Mouse (Mus musculus) right cerebral cortex, postnatal 14 days (tissue): ENCODE measurements at regions not wholly inside any gene's neighbourhood (a gene's known extent, or its start where the extent isn't known, plus 50 kb on each side); places are given as distances from the start of the nearest gene placed in this dataset.

Experiments used
- DNase-seq: peaks from one replicate; pipeline ENCODE4 v3.0.0; 2022

DNA sequence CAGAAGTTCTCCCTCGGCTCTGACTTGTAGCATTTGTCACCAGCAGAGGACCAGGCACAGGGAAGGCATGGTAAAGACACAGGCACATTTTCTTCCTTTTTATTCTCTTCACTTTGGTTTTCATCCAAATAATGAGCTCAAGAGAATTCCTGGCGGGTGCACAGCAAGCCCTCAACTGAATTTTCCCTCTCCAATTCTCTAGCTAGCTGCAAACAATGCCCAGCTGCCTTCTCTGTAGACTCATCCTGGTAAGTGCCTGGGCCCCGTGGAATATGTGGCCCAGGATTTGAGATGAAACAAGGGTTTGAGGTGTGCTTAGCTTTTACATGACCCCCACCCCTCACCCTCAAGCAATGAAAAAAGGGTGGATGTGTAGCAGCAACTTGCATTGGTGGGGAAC lies 90.4 kb downstream of the Otol1 start:
- no peak for DNase-seq

DNA sequence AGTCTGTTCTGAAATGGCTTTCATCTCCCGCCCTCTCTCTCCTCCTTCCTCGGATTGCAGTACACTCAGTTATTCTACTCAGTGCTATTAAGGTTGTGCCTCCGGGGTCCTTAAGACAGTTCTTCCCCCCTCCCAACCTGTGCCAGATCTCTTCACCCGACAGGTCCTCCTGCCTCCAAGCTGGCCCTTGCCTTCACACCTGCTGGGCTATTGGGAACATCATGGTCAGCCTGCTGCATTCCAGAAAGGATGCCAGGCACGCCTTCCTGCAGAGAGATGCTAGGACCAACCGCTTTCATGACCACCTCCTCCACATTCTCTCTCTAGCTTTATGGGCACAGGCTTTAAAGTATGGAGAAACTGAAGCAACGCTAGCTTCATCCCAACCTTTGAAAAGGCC lies 94.7 kb downstream of the Otol1 start:
- DNase-seq, result no peak

DNA sequence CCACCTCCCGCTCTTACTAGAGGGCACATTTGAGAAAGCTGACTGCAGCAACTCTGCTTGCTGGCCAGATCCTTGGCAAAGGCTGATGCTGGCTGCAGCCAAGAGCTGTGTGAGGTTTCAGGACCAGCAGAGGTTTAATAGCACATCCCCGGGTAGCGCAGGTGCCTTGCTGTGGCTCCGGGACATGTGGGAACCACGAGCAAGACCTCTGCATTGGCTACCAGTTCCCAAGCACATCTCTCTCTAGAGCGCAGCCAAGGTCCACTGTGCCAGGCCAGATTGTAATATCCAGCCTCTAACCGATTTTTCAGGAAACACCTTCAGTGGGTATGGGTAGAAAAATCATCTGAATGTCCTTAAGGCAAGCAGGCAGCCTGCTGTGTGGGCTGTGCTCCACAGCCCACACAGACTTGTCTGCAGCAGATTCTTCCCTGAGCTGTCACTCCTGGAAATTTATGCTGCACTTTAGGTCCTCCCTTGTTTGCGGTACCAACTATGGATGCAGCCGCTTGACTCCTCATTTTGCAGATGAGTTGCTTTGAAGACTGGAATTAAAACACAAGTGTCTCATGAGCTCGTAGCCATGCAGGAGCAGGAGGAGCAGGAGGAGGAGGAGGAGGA lies 95.3 kb downstream of the Otol1 start:
- DNase-seq, result no peak

DNA sequence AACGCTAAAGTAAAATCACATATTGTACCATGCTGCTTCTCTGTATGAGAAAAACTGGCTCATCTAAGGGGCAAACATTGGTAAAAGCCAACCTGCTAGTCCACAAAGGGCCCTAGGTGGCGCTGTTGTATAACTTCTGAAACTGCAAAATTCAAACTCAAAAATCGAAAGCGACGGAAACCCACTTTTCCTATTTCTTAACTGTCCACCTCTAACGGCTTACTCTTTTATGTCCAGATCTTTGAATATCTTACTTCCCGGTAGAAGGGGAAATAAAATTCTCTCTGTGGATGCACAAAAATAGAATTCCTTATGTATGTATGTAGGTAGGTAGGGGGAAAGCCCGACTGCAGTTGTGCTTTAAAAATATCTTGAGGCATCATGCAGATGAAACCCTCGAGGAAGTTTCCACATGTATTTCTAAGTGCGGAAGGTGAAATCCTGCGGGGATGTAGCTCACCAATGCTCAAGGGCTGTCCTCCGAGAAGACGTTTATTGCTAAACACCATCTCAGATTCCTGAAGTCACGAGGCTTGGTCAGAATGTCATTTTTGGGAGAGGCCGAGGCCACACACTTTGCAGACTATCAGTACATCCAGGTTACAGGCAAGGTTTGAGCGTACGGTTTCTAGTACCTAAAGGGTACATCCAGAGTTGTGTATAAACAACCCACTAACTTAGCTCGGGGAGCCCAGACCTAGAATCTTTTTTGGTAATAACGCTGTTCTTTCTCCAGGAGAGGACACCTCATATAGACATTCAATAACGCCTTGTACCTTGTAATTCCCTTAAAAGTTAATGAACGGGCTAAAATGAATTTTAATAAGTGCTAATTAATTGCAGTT lies 96.8 kb downstream of the Otol1 start:
- peak; percentile 85 for DNase-seq

DNA sequence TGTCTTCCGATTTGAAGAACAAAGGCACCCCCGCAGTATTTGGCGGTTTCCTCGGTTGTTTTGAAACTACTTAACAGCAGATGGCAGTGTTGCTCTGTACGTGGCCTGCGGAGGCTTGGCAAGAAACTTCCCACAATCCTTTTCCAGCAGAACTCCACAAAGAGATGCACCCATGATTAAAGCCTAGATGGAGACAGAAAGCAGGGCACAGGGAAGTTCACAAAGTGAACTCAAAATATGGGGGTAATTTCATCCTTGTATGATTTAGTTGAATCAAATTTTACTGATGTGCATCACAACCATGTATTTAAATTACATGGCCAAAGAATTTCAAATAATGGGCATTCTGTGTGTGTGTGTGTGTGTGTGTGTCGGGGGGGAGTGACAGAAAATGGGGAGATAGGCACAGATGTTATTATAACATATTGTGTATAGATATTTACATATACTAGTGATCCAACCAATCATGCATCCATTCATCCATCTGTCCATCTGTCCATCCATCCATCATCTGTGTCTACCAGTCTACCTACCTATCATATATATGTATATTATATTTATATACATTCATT lies 97.5 kb downstream of the Otol1 start:
- peak; percentile 44 for DNase-seq

DNA sequence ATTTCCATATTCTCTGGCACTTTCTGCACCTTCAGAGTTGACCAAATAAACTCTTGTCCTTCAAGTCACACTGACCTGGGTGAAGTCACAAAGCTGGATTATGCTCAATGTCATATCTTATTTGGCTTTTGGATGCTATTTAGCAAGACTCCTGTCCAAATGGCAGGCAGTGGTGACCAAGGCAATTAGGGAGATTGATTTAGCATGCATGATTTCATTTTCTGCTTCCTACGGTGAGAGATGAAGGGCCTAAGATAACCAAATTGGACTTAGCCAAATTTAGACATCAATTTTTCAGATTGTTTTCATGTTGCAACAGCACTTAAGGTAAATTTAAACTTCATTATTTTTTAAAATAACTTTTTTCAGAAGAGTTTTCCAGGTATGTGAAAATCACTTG lies 98.1 kb downstream of the Otol1 start:
- no peak for DNase-seq

DNA sequence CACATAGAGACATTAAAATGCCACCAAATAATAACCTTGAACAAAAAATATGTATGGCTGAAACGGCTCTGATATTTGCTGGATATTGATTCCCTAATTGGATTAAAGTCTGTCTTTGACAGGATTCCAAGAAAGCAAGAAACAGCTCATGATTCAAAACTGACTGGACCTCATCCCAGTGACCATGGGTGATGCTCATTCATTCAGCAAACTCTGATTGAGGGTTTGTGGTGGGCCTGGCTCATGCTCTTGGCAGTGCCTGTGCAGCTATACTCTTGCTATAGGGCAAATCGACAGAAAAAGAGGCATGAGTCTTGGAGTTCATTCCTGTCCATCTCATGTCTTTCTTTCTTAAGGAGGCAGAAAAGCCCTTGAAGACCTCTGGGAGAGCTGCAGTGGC lies 98.7 kb downstream of the Otol1 start:
- DNase-seq, result no peak

DNA sequence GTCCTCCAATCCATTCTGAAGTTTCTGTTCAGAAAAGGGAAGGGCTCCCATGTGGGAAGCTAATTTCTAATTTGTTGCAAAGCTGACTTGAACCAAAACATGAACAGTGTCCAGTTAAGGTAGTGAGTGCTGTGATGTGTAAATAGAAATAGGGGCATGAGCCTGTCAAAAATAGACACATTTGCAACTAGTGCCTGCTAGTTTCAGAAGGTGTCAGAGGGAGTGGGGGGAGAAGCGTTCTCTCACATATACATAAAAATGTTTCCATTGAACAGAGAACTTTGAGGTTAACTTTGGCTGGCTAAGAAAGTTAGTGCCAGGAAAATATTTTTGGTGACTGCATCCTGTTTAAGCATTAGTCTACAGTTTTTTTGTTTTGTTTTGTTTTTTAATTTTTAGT lies 118.8 kb downstream of the Otol1 start:
- no peak for DNase-seq

DNA sequence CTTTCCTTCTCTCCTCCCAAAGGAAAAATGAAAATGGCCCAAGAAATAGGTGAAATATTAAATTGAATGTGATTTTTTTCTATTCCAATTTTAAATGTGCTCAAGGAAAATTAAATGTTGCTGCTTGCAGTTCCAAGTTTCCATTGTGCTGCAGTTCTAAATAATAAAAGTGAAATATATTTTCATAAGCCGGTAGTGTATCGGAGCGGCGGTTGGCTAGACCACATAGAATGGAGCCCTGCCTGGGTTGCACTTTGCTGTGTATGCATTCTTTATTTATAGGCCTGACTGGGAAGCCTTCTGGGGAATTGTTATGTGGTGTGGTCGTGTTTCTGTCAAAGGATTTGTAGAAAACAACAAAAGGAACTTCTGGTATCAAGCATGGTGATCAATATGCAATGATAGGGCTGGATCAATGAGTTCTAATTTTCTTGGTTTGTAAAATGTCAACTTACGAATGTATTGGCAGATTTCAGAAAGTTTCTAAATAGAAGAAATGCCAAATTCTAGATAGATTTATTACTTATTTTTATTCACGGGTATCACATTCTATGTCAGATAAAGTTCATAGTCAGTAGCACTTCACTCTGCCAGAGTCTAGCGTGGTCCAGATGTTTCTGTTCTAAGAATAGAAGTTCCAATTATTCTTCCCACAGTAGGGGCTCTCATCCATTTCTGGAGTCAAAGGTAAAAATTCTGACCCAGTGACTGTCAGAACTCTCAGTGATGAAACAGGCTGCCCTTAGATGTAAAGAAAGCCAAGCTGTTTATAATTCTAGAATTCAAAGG lies 123.0 kb downstream of the Otol1 start:
- DNase-seq, result no peak

DNA sequence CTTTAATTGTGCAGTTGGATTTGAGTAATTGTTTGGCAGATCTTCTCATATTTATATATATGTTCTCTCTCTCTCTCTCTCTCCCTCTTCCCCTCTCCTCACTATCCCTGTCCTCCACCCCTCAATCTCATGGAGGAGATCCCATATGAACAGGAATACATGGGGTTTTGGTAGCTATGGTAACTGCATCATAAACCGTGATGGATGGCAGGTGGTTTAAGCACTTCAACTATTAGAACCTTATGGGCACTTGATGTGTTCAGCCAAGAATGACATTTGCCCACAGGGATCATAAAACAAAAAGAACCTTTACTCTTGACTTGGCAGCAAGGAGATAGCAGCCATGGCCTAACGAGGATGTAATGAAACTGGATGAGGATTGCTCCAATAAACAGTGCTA lies 127.5 kb downstream of the Otol1 start:
- DNase-seq, result no peak

DNA sequence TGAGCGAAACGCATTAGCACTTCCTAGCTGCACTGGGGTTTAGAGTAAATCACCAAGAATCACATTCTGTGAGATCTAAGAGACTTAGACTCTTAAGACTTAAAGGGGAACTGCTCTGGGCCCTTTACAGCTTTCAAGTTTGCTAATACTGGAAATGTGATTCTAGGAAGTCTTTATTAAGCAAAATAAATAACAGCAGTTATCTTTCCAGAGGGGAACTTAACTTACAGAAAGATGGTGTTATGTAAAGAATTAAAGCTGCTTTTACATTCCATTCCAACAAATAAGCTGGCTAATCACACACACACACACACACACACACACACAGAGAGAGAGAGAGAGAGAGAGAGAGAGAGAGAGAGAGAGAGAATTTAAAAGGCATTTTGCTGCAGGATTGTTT lies 131.1 kb downstream of the Otol1 start:
- DNase-seq, result no peak

DNA sequence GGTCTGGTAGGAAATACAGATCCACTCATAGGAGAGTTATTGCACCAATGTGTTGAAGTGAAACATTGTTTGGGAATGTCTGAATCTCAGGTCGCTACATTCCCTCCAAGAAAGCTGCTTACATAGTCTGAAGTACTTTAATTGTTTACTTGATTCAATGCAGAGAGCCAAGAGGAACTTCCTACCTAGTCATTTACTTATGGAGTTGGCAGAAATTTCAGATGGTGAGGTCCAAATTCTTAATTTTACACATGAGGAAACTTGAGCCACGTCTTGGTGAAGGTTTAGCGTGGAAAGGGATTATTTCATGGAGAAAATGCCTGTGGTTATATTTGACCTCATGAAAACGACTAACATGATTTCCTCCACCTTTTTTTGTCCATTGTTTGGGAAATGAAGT lies 131.5 kb downstream of the Otol1 start:
- no peak for DNase-seq

DNA sequence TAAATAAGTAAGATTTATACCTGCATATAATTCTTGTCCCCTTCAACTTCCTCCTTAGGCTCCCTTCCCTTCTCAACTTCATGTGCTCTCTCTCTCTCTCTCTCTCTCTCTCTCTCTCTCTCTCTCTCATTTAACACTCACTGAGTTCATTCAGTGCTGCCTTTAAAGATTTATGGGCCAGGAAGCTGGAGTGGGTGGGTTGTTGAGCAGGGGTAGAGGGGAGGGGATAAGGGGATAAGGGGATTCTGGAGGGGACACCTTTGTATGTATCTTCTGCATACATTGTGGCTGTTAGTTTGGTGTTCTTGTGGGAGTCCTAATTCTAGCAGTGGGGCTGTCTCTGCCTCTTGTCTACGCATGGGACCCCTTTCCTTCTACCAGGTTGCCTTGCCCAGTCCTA lies 138.3 kb downstream of the Otol1 start:
- DNase-seq, result no peak

DNA sequence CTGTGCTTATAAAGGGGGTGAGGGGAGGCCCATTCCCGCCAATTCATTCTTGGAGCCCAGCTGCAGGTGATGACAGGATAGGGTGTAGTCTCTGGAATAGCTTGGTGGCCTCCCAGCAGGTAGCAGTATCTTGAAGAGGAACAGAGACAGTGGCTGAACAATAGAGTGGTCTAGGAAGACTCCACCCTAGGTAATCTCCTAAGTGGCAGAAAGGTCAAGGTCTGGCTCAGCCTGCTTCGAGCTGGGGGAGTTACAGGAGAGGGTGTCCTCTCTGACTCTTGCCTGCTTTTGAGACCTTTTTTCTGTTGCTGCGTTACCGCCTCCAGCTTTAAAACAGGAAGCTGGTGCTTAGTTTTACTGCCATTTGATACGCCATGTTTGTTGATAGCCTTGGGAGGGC lies 143.7 kb downstream of the Otol1 start:
- DNase-seq, result no peak

DNA sequence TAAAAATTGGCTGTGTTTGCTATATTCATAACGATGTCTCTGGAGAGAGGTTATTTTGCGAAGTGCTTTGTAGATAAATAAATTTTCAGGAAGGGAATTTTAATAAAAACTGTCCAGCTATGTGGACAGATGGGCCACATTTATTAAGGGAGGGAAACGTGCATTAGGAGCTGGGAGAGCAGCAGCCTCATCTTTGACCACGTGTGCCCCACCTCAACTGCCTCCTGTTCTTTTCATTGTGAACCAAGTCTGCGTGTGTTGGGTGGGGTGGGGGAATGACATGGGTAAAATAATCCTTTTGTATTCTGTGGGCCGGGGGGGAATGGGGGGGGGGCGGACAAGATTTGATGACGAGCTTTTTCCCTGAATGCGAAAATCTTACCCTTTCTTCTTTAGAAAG lies 152.6 kb downstream of the Otol1 start:
- DNase-seq, result no peak

DNA sequence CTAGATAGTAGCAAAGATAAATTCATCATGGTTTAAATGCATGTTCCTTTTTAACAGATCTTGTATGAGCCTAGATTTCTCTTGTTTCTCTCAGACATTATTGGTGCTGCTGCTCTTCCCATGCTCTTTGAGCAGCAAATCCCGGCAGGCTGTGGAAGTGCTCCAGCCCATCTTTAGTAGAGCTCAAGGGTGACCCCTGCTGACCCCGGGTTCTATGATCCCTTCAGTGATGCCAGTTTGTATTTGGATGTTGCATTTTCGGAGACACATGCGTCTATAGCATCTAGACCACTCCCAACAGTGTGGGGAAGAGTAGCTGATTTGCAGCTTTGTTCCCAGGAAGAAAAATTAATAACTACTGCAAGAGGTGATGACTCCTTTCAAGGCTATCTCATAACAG lies 164.3 kb downstream of the Otol1 start:
- DNase-seq, result no peak

DNA sequence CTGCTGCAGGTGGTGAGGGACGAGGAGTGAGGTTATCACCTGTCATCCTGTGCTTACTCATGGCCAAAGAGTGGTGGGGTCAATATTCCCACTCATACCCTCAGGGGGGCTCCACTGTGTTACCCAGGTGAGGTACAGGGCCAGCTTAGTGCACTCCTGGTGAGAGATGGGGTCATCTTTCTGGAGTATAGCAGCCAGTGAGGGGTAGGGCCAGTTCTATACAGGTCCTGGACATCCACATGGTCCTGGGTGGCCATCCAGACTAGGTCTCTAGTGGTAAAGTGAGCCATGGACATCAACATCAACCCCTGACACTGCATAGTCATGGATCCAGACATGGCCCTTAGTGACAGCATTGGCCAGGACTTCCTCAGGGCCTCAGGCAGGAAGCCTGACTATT lies 169.0 kb downstream of the Otol1 start:
- no peak for DNase-seq

DNA sequence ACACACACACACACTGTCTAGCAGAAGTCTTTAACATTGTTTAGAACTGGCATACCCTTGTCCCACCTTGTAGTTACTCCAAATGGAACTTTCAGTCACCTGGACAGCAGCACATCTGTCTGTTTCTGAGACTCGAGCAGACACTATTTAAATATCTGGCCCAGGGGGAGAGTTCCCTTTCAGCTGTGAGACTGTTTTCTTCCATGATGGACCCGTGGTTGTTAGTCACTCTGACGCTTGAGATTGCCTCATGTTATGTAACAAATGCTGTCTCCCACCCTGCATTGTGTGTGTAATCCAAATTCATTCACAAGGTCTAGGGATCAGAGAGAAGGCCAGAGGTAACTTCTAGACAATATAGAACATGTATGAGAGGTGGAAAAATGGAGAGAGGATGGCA lies 174.2 kb downstream of the Otol1 start:
- no peak for DNase-seq

DNA sequence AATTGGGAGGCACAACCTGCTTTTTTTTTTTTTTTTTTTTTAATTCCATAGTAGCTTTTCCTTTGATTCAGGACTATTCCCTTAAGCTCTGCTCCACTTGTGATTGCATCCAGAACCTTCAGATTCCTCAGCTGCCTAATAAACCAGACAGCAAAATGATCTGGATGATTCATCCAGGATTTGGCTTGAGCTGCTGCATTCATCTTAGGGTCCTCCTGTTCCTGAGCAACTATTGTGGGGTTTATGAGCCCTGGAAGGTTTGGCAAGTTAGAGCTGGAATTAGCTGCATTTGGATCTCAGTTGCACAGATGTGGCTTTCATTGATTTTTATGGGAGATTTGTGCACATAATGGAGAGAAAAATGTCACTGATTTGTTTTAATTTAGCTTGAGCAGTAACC lies 183.3 kb downstream of the Otol1 start:
- no peak for DNase-seq

DNA sequence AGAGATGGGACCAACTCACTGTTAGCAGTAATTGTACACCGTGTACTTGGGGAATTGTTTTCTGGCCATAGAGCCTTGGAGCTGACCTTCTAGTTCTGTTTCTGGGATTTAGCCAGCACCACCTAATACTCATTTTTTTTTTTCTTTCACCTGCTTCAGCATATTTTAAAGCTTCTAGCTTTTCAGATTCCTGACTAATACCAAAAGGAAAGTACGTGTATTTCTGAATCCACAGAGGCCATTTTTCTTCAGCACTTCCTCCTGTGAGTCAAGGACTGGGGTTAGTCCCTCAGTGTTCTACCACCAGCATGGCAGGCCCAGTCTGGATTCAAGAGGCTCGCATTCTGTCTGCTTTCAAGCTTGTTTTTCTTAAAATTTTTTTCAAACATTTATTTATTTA lies 189.3 kb downstream of the Otol1 start:
- DNase-seq, result no peak

DNA sequence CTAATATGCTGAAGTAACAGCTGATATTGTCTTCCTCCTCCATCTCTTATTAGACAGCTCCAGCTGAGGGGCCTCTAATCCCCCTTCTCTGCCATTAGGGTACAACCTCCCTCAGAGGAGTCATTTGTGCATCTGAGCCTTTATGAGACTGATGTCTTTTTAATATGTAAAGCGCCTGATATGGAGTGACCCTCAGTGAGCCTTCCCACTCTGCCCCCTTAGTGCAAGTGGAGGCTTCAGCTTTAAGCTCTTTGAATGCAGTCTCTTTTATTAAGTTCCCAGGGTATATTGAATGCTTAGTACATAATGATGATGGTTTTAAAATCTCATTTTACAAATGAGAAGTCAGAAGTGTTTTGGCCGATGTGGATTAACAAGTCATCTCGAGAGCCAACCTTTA lies 191.5 kb downstream of the Otol1 start:
- DNase-seq, result no peak

DNA sequence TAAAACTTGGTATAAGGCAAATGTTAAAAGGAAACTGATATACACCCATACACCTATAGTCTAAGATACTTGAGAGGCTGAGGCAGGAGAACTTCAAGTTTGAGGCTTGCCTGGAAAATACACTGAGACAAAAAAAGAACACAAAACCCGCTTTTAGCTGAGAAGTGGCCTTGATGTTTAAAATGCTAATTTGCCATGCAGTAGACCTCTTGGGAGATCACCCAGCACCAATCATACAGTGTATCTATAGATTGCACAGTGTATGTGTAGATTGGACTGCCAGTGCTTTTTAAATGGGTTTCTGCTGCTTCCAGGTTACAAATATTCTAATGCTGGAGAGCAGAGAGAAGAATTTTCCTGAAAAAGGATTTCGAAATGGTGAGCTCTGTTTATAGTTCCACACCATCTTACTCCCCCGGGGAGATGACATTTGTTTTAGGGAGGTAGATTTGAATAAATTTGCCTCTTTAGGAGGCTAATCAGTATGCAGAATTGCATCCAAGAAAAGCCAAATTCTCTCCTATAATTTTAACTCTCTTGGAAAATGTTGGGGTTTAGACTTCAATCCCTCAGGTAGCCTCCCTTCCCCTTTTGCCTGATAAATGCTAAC lies 194.0 kb downstream of the Otol1 start:
- no peak for DNase-seq

DNA sequence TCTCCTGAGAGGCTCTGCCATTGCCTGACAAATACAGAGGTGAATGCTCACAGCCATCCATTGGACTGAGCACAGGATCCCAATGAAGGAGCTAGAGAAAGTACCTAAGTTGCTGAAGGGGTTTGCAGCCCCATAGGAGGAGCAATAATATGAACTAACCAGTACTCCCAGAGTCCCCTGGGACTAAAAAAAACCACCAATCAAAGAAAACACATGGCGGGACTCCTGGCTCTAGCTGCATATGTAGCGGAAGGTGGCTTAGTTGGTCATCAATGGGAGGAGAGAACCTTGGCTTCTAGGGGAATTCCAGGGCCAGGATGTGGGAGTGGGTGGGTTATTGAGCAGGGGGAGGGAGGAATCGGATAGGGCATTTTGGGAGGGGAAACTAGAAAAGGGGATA lies 207.8 kb downstream of the Otol1 start:
- no peak for DNase-seq
